Mouse (Mus musculus) erythroblast, embryonic 14.5 days (primary cell): ENCODE measurements around the gene Krt7. TPM values are rescaled to one million over a fixed set of nuclear protein-coding genes. Genes with fewer than 3 reads are reported as not detected.

Experiments
- H3K27me3 ChIP-seq: 2 replicates; pipeline ENCODE4 v1.6.1; 2012; ENCODE audit warnings: inconsistent platforms; ENCODE audit not compliant: control insufficient read depth
- H3K36me3 ChIP-seq: 2 replicates; pipeline ENCODE4 v1.6.1; 2012; ENCODE audit warnings: mild to moderate bottlenecking, inconsistent platforms; ENCODE audit not compliant: control insufficient read depth
- H3K4me1 ChIP-seq: 2 replicates; pipeline ENCODE4 v1.6.1; 2012; ENCODE audit warnings: inconsistent platforms; ENCODE audit not compliant: control insufficient read depth
- H3K4me3 ChIP-seq: replicated peaks from 2 replicates; pipeline ENCODE3; 2012; ENCODE audit warnings: moderate library complexity, mild to moderate bottlenecking, inconsistent platforms
- H3K9me3 ChIP-seq: 2 replicates; pipeline ENCODE4 v1.6.1; 2012; ENCODE audit warnings: low read length, inconsistent platforms, mixed read lengths; ENCODE audit not compliant: control insufficient read depth
- GATA1 ChIP-seq: IDR thresholded peaks from 2 replicates; pipeline ENCODE4 v1.6.1; 2012; ENCODE audit warnings: low read length, inconsistent platforms, mixed read lengths
- TAL1 ChIP-seq: IDR thresholded peaks from 3 replicates; pipeline ENCODE4 v1.6.1; 2012; ENCODE audit warnings: low read length, inconsistent platforms, mixed read lengths
- polyA plus RNA-seq: library from polyadenylated mRNA; stranded (reverse); fragments of >175 nt; gene quantifications from 2 replicates; pipeline ENCODE4 v1.2.3, GENCODE M21; 2012

Krt7 gene
- polyA plus RNA-seq, 1 experiment = not detected

DNA sequence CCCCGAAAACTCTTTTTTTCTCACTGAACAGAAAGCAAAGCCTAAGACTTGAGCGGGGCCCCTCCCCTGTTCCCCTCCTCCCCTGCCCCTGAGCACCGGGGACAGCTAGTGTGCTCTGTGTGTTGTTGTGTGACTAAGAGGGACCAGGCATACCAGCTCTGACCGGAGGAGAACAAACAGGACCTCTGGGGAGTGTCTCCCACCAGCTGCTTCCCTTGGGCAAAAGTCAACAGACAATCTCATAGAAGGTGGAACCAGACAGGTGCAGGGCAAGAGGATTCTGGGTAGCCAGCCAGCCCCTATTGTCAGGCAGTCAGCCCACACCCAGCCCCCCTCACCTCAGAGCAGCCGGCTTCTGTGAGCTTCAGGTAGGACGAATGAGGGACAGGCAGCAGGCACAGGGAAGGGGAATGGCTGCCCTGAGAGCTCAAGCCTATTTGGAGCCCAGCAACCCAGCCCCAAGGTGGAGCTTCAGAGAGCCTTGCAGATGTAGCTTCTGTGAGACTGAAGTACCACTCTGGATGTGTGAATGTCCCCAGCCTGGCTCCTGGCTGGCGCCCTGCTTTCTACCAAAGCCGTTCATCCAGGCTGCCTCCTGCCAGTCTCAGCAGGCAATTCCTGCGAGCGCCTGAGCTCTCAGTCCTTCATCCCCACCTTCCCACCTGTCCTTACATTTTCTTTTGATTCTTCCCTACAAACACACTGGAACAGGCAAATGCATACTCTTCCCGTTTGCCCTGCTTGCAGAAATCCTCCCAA is 4.1 kb downstream of the Krt7 start:
- TF ChIP-seq GATA1 (no peak), TAL1 (no peak)
- no peak overlapping the region for H3K4me3 ChIP-seq
- H3K4me1 ChIP-seq = no peaks in the 10 kb centered on the region
- H3K36me3 ChIP-seq = no peaks in the 10 kb centered on the region
- H3K27me3 ChIP-seq = peaks cover 12% of the 10 kb centered on the region
- no peaks in the 10 kb centered on the region for H3K9me3 ChIP-seq

DNA sequence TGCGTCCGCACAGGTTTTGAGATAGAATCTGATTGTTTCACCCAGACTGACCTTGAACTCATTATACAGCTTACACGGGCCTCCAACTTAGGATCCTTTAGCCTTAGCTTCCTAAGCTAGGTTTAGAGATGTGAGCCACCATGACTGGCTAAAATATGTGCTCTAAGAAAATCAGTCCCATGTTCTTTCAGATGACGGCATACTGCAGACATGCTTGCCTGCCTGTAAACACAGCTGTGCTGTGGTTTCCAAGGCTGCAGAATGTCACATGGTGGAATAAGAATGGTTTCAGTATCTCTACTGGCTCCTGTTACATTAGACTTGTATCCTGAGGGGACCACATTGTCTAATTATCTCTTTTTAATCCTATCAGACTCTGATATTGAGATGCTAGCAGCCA is 8.1 kb downstream of the Krt7 start:
- Histone ChIP-seq H3K27me3 (no peaks in the 10 kb centered on the region), H3K4me3 (no peak overlapping the region), H3K9me3 (no peaks in the 10 kb centered on the region), H3K36me3 (no peaks in the 10 kb centered on the region), H3K4me1 (no peaks in the 10 kb centered on the region)
- TF ChIP-seq GATA1 = no peak
- no peak for TF ChIP-seq TAL1

DNA sequence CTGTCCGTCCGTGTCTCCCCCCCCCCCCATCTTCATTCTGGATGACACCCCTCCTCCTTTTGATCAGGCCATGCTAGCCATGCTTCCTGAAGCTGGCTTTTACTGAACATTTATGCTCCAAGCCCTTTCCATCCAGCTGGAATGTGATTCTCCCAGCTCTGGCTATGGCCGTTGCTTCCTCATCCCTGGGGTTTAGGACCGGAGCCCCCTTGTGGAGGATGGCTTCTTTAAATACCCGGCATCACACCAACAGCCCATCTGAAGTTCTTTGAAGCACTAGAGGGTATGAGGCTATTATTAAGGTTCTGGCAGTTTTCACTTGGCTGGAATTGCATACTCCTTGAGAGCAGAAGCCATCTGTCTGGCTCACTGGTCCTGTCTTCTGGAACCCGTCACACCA is 10.1 kb downstream of the Krt7 start:
- no peak for TF ChIP-seq GATA1
- TF ChIP-seq TAL1 = no peak
- Histone ChIP-seq H3K27me3 (no peaks in the 10 kb centered on the region), H3K4me3 (no peak overlapping the region), H3K36me3 (no peaks in the 10 kb centered on the region), H3K4me1 (no peaks in the 10 kb centered on the region), H3K9me3 (no peaks in the 10 kb centered on the region)

DNA sequence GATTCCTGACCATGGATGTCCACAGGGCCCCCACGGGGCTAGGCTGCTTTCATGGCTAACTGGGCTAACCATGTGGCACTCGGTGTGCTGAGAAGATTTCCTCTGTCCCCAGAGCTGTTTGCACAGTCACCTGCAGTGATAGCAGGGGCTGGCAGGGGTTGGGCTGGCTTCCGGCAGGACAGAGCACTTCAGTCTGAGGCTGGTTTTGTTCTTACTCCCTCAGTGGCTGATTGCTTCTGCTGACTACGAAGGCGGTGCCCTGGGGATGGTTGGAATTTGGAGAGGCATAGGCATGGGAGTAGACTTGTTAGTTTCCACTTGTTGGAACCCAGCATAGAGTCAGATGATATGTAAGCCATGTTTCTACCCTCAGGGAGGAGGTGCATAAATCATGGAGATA is 14.1 kb downstream of the Krt7 start:
- Histone ChIP-seq H3K9me3 (no peaks in the 10 kb centered on the region), H3K4me3 (no peak overlapping the region), H3K27me3 (no peaks in the 10 kb centered on the region)

DNA sequence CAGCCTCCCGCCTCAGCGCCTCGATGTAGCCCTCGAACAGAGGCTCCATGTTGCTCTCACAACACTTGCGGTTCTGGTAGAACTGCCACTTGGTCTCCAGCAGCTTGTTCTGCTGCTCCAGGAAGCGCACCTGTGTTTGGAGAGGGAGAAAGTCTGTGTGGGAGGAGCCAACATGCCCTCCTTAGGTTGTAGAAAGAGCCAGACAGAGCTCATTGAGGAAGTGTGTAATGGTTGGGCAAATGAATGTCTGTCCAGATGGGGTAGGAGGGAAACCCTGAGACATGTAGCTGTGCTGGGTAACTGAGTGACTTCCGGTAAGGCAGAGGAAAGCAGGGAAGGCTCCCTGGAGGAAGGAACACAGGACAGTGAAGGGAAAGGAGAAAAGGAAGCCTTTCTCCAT is 25.8 kb downstream of the Krt7 start:
- peaks cover 20% of the 10 kb centered on the region for H3K27me3 ChIP-seq
- H3K36me3 ChIP-seq = no peaks in the 10 kb centered on the region
- TF ChIP-seq GATA1 = no peak
- TF ChIP-seq TAL1 = no peak
- H3K4me1 ChIP-seq = no peaks in the 10 kb centered on the region
- no peak overlapping the region for H3K4me3 ChIP-seq
- no peaks in the 10 kb centered on the region for H3K9me3 ChIP-seq

More for the DNA sequence above, 14.1 kb downstream of the Krt7 start:
- no peaks in the 10 kb centered on the region for H3K36me3 ChIP-seq
- TF ChIP-seq GATA1 (no peak), TAL1 (no peak)
- no peaks in the 10 kb centered on the region for H3K4me1 ChIP-seq

GRCm38 (mm10) chr15:101438555-101438954 is 27.7 kb downstream of the Krt7 start, which contains the start of gene Krt87:
Gene Krt87, minus strand, starts transcription at chr15:101438804.
- no peak for TF ChIP-seq TAL1
- no peak for TF ChIP-seq GATA1
- H3K4me1 ChIP-seq = no peaks in the 10 kb centered on the region
- peaks cover 20% of the 10 kb centered on the region for H3K27me3 ChIP-seq
- no peaks in the 10 kb centered on the region for H3K36me3 ChIP-seq
- no peak within 1 kb of the TSS for H3K4me3 ChIP-seq
- no peaks in the 10 kb centered on the region for H3K9me3 ChIP-seq

DNA sequence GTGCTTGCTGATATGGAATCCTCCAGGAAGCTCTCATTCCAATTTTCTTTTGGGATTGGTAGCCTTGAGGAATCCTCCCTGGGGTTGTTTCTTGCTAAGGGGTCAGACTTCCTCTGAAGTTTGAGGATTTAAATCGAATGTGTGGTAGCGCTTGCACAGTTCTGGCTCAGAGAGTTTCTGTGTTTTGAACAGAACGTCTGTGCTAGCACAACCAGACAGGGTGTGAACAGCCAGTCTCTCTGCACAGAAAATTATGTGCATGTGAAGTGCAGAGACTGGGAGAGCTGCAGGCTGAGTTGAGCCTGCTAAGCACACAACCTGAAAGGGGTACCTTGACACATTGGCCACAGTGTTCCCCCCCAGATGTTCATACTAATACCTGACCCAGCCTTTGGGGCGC is 30.0 kb downstream of the Krt7 start:
- Histone ChIP-seq H3K9me3 (no peaks in the 10 kb centered on the region), H3K4me3 (no peak overlapping the region), H3K4me1 (no peaks in the 10 kb centered on the region), H3K36me3 (no peaks in the 10 kb centered on the region), H3K27me3 (peaks cover 20% of the 10 kb centered on the region)
- TF ChIP-seq TAL1 = no peak
- TF ChIP-seq GATA1 = no peak

GRCm38 (mm10) chr15:101446572-101446971 is 35.7 kb downstream of the Krt7 start:
- Histone ChIP-seq H3K4me1 (no peaks in the 10 kb centered on the region), H3K36me3 (no peaks in the 10 kb centered on the region), H3K9me3 (no peaks in the 10 kb centered on the region), H3K27me3 (no peaks in the 10 kb centered on the region), H3K4me3 (no peak overlapping the region)
- TF ChIP-seq GATA1 (no peak), TAL1 (no peak)

- H3K27me3 ChIP-seq = no peaks in the 10 kb centered on the region
- H3K4me1 ChIP-seq = no peaks in the 10 kb centered on the region
- H3K4me3 ChIP-seq = no peak within 1 kb of the TSS
- H3K9me3 ChIP-seq = no peaks in the 10 kb centered on the region
- H3K36me3 ChIP-seq = no peaks in the 10 kb centered on the region
- TF ChIP-seq GATA1 (no peak), TAL1 (no peak)
Measured at GRCm38 (mm10) chr15:101447444-101447843, 36.6 kb downstream of the Krt7 start, which contains the start of gene Krt88. Gene Krt88, plus strand, starts transcription at chr15:101447744.
